Mouse (Mus musculus) yolk sac, embryonic 10.5 days (tissue): Measurements from ENCODE around the gene Kbtbd12.

Experiments used
- DNase-seq: peaks from one replicate; pipeline ENCODE4 v3.0.0-alpha.2; 2017; ENCODE audit warnings: low spot score

Gene Kbtbd12

GRCm38 (mm10) chr6:88626912-88627311, 10.8 kb downstream of the Kbtbd12 start:
- no peak for DNase-seq

- no peak for DNase-seq
Measured at GRCm38 (mm10) chr6:88626462-88626861, 11.3 kb downstream of the Kbtbd12 start.

GRCm38 (mm10) chr6:88621816-88622481, 15.8 kb downstream of the Kbtbd12 start:
- DNase-seq, result no peak

GRCm38 (mm10) chr6:88619542-88619941, 18.2 kb downstream of the Kbtbd12 start:
- no peak for DNase-seq

- no peak for DNase-seq
Measured at GRCm38 (mm10) chr6:88615352-88615751, 22.4 kb downstream of the Kbtbd12 start.

- DNase-seq, result no peak
Measured at GRCm38 (mm10) chr6:88606417-88606816, 31.3 kb downstream of the Kbtbd12 start.

- no peak for DNase-seq
Measured at GRCm38 (mm10) chr6:88605715-88606114, 32.0 kb downstream of the Kbtbd12 start.

GRCm38 (mm10) chr6:88605235-88605634, 32.5 kb downstream of the Kbtbd12 start:
- no peak for DNase-seq

GRCm38 (mm10) chr6:88596108-88596507, 41.6 kb downstream of the Kbtbd12 start:
- no peak for DNase-seq

- peak; percentile 22 for DNase-seq
Measured at GRCm38 (mm10) chr6:88592367-88592766, 45.4 kb downstream of the Kbtbd12 start.

- no peak for DNase-seq
Measured at GRCm38 (mm10) chr6:88590231-88590630, 47.5 kb downstream of the Kbtbd12 start.

GRCm38 (mm10) chr6:88589517-88589916, 48.2 kb downstream of the Kbtbd12 start:
- DNase-seq, result peak; percentile 24

- DNase-seq, result no peak
Measured at GRCm38 (mm10) chr6:88588581-88589256, 49.0 kb downstream of the Kbtbd12 start.

- DNase-seq, result no peak
Measured at GRCm38 (mm10) chr6:88587091-88587490, 50.7 kb downstream of the Kbtbd12 start.

- DNase-seq, result no peak
Measured at GRCm38 (mm10) chr6:88583950-88584349, 53.8 kb downstream of the Kbtbd12 start.

GRCm38 (mm10) chr6:88576495-88576894, 61.3 kb downstream of the Kbtbd12 start:
- DNase-seq, result no peak

- no peak for DNase-seq
Measured at GRCm38 (mm10) chr6:88566676-88567075, 71.1 kb downstream of the Kbtbd12 start.

- no peak for DNase-seq
Measured at GRCm38 (mm10) chr6:88565033-88565432, 72.7 kb downstream of the Kbtbd12 start.

GRCm38 (mm10) chr6:88560156-88560555, 77.6 kb downstream of the Kbtbd12 start:
- no peak for DNase-seq

- no peak for DNase-seq
Measured at GRCm38 (mm10) chr6:88559688-88560087, 78.1 kb downstream of the Kbtbd12 start.

GRCm38 (mm10) chr6:88558076-88558475, 79.7 kb downstream of the Kbtbd12 start:
- DNase-seq, result no peak

GRCm38 (mm10) chr6:88557548-88557947, 80.2 kb downstream of the Kbtbd12 start:
- DNase-seq, result no peak

GRCm38 (mm10) chr6:88549916-88550315, 87.8 kb downstream of the Kbtbd12 start:
- DNase-seq, result no peak
